Mouse (Mus musculus) heart, postnatal 36 days (tissue): Measurements from ENCODE around the gene Dpep1. TPM values are rescaled to one million over a fixed set of nuclear protein-coding genes. Genes with fewer than 3 reads are reported as not detected.
A peak's percentile ranks its signal among the peaks of the same experiment; 100 is the strongest.
"Not testable (repeated sequence)": the region's sequence is repeated elsewhere in the genome, so short reads cannot be mapped to it uniquely, and the experiment has no call there.

Experiments
- DNase-seq, 2 experiments: peaks; one replicate each; pipeline ENCODE4 v3.0.0; 2021 to 2022
- intact Hi-C: fragments of 180-260 bp; cut with DNase I; formaldehyde crosslinking; loops from one replicate; pipeline ENCODE4 v1.15.1; 2025
- total RNA-seq, 2 experiments: library from RNA; stranded (reverse); gene quantifications; 2 replicates each; pipeline ENCODE4 v1.2.3; 2021

The Dpep1 gene
- total RNA-seq, 2 experiments from 2014 or later, result 32.3 to 53.6 TPM

DNA sequence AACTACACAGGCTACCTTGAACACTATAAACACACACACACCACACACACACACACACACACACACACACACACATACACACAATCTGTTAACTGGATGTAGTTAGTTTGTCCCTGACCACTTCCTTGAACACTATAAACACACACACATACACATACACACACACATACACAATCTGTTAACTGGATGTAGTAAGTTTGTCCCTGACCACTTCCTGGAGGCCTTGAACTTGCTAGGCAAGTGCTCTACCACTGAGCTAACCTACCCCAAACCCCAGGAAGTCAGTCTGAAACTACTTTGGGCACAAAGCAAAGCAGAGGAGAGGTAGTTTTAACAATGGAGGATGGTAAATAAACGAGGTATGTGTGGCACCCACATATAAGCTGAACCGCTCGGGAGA, 17.5 kb downstream of the Dpep1 start:
- intact Hi-C loops, result loop anchor here (5.0 to 10.0 kb wide), 2 partner anchors 299 to 366 kb away; no protein-coding TSS in a partner anchor
- no peak for DNase-seq

DNA sequence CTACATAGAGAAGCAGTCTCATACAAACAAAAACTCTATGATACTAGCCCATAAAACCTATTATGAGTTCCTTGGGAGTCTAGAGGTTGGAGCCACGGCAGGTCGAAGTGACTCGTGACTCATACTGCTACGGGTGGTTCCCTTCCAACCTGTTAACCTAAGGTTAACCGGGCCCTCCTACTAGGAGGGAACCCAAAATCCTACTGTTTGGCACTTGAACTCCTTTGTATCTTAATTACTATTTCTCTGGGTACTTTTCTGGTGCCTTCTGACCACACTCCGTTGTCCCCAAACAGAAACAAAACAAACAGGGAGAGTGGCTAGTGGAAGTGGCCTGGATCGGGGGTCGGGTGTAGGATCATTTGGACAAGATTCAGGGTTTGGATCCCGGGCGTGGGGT, 25.8 kb downstream of the Dpep1 start:
- DNase-seq, result no peak
- intact Hi-C loops, result no loop called here

DNA sequence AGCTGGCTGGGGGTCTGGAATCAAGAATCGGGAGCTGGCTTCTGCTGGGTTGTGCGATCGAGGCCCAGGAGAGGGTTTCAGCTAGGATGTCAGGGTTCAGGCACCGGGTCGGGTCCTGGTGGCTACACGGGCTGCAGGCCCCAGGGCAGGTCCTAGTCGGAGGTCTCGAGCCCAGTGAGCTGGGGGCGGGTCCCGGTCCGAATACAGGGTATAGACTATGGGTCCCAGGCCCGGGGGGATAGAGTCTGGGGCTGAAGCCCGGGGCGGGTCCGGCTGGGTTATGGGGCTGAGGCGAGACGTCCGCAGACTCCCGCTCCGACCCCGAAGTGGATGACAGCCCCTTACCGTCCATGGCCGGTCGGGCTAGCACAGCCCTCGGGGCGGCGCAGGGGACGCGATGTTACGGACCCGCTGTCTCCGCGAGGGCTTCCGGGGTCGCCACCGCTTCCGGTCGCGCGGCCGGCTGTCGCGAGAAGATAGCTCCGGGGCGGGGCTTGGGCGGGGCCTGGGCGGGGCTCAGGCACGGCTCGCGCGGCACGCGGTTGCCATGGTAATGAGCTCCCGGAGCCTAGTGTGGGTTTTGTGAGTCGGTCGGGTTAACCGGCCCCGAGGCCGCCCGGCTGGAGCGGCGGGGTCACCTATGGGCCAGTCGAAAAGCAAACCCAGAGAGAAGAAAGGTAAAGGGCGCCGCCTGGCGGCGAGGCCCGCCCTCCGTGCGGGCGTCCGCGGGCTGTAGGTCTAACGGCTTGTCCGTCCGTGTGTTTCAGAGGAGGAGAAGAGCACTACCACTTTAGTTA, 26.5 kb downstream of the Dpep1 start, which contains the start of the genes Chmp1a and Spata33:
Gene Chmp1a, minus strand, starts transcription at position 443 of the 797 bp plus-strand sequence.
Gene Spata33, plus strand, starts transcription at position 512 of the 797 bp plus-strand sequence.
- DNase-seq, result peak; percentile 83 to 91
- intact Hi-C loops, result no loop called here

DNA sequence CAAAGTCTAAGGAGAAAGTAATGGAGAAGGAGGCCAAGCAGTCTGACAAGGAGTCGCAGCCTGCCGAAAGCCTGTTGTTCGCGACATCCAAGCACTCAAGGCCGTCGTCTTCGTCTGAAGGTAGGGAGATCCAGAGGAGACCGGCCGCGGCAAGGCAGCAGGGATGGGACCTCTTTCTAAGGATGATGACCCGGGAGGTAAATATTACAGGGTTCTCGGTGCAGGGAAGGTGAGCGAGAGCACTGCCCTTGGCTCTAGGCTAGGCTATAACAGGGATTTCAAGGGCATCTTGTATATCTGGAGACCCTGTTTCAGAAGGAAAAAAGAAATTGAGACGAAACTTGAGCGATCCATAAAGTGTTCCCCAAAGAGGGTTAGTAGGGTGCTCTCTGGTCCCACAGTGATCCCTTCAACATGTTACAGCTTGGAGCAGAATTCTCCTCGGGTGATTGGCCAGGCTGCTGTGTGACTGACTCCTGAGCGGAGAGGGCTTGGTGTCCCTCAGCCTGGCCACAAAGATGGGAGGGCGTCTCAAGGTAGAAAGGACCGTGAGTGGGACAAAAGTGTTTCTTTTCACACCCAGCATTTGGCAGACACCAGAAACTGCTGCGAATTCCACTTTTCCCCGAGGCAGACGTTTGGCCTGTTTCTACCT, 27.2 kb downstream of the Dpep1 start:
- intact Hi-C loops, result no loop called here
- DNase-seq, result no peak

DNA sequence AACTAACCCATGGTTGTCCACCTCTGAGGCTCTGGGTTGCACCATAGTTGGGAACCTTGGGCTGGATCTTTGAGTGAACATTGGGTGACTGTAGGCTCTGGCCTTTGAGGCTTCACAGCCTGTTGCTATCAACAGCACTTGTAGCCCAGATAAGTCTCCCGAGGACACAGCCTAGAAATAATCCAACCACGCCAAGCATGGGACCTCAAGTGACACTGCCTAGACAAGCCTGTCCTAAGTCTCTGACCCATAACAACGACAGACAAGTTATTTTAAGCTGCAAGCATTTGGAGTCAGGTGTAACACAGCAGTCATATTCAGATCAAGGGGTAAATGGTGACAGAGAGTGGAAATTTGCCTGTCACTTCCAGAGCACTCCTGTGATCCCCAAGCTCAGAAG, 29.4 kb downstream of the Dpep1 start:
- DNase-seq, result no peak
- intact Hi-C loops, result no loop called here

DNA sequence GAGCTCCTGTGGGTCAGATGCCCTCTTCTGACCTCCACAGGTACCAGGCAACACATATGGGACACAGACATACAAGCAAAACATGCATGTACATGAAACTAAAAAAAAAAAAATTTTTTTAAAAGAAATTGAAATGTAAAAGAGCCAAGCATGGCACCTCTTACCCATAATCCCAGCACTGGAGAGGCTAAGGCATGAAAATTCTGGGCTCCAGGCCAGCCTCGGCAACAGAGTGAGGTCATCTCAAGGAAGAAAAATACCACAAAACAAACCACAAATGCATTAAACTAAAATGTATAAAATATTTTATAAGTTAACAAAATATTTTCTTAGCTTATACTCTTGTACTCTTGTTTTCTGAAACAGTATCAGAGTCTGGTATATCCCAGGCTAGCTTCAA, 34.9 kb downstream of the Dpep1 start:
- no peak for DNase-seq
- intact Hi-C loops, result loop anchor here (10.0 kb wide), 1 partner anchor 746 kb away; the partner anchor contains the start of genes Ctu2 and Rnf166

DNA sequence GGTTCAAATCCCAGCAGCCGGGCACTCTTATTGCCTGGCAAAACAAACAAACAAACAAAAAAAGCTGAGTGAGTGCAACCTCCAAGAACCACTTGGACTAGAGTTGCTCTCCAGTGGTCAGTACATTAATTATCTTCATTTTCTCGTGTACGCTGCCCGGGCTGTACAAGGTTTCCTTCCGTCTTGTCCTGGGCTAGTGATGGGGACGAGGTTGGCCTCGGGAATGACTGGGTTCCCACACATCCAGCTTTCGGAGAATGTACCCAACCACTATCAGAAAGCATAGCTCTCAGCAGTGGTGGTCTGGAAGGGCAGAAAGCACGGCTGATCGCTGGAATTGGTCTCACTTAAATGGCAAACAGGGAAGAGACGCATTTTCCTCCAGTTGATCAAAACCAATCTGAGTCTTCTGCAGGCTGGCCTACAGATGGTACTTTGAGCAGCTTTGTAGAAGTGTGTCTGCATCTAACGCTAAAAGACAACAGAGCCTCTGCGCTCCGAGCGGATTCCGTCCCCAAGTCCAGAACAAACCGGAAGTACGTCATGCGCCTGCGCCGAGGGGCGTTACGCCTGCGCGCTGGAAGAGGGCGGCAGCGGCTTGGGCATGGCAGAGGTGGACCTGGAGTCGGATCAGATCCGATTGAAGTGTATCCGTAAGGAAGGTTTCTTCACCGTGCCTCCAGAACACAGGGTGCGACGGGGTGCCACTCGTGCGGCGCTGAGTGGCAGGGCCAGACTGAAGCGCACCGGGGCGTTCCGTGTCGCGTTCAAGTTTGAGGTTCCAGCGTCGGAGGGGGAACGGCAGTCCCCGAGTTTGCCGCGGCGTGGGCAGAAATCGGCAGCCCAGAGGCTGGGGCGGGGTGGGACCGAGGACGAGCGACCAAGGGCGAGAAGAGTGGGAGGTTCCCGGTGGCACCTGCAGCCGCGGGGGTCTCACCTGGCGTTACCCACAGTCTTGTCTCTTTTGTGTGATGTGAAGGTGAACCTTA, 38.5 kb downstream of the Dpep1 start, which contains the start of gene Cdk10:
Gene Cdk10, plus strand, starts transcription at position 565 of the 989 bp plus-strand sequence.
- peak; percentile 94 to 96 for DNase-seq
- intact Hi-C loops, result loop anchor here (10.0 kb wide), 1 partner anchor 750 kb away; the partner anchor contains the start of genes Ctu2 and Rnf166

DNA sequence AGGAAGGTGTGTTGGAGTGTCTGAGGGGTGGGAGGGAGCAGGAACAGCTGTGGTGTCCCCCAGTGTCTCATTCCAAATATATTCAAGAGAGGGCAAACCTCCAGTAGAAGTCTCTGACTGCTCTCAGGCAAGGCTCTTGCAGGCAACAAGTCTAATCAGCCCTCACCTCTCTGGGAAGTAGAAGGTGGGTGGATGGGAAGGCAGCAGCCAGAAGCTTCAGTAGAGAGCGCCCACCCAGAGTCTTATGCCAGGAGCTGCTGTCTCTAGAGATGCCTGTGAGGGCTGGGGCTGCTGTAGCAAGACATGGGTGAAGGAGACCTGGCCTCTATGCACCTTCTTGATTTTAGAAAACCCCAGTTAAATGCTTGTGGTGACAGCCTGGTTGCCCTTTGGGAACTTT, 42.4 kb downstream of the Dpep1 start:
- intact Hi-C loops, result loop anchor here (10.0 kb wide), 1 partner anchor 754 kb away; the partner anchor contains the start of genes Ctu2 and Rnf166
- DNase-seq, result no peak

DNA sequence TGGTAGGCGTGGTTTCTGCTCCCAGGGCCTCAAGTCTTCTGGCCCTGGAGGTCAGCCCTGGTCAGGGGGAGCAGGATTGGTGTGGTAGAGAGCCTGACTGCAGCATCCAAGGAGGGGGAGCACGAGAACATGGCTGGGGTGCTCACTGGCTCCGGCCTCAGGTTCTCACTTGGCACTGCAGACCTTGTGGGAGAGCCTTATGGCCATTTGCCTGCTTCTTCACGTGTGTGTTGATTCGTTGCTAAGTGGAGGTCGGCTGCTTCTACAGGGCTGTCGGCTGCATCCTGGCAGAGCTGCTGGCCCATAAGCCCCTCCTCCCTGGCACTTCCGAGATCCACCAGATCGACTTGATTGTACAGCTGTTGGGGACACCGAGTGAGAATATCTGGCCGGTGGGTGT, 44.3 kb downstream of the Dpep1 start:
- intact Hi-C loops, DNase-seq: not testable (repeated sequence)

DNA sequence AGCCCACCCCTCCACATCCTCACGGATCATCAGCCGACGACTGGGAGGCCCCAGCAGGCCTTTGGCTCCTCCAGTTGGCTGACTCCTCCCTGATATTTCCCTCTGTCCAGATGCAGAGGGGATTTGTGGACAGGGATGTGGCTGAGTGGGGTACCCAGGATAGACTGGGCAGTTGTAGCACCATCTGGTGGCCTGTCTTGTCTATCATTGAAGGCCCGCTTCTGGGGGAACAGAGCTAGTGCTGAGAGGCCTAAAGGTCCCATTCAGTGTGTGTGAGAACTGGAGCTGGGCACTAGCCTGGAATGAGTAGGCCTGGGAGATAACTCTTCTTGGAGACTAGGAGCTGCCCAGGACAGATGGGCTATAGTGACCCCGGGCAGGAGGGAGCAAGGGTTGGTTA, 45.7 kb downstream of the Dpep1 start:
- intact Hi-C loops, result no loop called here
- DNase-seq, result no peak

DNA sequence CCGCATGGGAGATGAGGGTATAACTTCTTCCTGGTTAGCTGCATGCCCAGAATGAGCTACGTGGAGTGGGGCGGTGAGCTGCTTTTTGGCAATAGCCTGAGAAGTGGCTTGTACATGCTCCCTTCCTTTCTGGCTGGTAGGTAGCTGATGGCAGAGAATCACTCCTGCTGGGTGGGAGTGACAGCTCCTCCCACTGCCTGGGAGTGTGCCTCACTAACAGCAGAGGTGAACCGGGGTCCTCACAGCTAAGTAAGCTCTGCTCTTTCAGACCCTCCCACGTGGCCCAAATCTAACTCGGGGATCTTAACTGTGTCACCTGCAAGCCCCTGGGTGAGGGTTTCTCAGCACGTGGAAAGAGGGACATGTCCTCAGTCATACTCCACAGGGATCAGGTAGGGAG, 46.5 kb downstream of the Dpep1 start:
- intact Hi-C loops, result no loop called here
- no peak for DNase-seq

DNA sequence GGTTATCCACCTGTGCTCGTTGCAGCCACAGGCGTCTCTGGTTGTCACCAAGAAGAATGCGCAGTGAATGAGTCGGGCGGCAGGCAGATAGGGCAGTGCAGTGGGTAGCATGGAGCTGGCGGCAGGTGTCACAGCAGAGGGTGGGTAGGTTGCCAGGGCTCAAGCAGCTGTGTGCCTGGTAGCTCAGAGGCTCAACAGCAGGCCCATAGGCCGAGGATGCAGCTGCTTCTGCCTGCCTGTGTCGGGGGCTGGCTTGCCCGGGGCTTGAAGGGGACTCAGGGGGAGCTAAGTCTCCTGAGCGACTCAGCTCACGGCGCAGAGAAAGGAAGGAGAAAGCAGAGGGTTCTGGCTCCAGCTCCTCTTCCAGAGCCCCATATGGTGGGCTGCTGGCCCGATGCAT, 47.3 kb downstream of the Dpep1 start:
- no peak for DNase-seq
- intact Hi-C loops, result no loop called here

DNA sequence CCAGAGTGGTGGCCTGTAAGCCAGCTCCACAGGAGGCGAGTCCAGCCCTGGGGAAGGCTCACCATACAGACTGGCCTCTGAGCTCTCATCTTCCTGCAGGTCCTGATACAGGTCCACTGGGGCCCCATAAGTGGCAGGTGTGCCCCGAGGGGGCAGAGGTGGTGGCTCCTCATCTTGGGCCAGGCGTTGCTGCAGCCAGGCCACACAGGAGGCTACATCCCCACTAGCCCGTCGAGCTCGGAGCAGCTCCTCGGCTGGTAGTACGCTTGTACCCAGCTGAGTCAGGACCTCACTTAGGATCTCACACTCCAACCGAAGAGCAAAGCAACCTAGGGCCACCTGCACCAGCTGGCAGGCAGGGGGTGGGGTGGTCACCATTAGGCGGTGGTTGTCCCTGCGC, 47.7 kb downstream of the Dpep1 start:
- DNase-seq, result no peak
- intact Hi-C loops, result no loop called here

DNA sequence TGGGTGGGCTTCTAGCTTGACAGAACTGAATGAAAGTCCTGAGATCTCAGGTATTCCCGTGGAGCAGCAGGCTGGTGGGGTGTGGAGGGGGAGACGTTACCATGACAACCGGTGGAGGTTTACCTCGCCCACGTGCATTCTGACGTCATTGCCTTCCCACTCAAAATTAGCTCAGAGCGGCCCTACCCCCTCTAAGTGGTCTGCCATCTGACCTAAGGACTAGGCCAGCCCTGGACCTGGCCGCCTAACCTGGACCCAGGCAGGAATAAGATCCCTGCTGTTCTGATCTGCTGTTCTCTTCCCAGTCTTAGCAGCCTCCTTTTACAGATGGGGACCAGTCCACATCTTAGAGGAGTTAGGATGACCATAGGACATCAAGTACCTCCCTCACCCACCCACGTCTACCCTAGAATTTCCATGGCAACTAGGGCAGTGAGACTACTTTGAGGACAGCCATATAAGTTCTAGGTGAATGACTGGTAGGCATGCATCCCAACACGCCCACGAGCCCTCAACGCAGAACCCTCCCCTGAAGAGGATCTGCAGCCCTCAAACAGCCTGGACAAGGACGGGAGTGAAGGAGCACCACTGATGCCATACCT, 49.0 kb downstream of the Dpep1 start:
- DNase-seq, result no peak
- intact Hi-C loops, result no loop called here

DNA sequence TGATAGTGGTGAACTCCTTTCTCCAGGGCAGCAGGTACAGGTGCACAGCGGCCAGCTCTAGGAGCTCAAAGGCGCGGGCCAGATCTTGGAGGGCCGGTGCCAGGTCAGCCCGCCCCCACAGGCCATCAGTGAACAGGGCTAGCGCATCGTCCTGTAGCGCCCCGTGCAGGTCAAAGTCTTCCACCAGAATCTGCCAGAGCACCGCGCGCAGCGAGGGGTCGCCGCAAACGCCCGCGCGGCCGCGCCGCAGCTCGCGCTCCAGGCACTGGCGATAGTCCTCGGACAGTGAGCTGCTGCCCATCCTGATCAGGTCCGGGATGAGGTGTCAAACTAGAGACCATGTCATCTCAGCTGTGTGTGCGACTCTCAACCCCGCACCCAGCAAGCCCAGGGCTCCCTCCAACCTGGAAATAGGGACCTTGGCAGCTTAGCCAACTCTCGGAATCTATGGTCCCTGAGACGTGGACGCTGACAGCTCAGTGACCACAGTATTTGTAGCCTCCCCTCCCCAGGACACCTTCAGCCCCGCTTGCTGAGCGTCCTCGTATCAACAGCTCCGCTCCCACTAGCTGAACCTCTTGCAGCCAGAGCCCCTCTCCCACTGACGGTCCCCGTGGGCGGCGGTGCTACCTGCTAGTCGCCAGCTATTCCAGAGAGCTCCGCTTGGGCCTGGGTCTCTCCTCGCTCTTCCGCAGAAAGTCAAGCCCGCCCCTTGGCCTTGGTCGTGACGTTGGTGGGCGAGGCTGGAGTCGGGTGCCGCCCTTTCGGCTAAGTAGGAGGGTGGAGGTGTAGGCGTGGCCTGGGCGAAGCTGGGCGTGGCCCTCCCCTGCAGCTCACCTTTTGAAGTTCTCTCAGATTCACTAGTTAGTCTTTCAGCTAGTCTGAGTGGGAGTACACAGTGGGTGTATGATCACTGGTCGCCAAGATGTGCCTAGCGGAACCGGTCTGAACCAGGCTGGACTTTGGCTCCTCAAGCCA, 49.8 kb downstream of the Dpep1 start, which contains the start of gene Spata2l:
Gene Spata2l, minus strand, starts transcription at position 714 of the 978 bp plus-strand sequence.
- intact Hi-C loops, result no loop called here
- DNase-seq, result peak; percentile 80 to 83

DNA sequence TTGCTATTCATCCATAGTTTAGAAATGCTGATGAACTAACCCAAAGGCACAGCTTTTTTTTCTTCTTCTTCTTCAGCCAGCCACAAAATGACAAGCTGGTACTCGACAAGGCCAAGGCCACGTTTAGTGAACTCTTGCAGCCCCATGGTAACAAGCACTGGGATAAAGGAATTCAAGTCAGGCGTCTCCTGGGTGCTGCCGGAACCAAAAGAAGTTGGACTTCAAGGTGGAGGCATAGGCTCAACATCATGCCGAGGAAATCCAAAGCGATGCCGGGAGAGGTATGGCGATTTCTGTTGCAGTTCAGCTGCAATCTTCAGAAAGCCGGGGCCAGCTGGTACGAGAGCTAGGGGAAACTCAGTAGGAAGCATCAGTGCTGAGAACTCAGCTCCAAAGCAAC, 53.4 kb downstream of the Dpep1 start:
- DNase-seq, result no peak
- intact Hi-C loops, result no loop called here

DNA sequence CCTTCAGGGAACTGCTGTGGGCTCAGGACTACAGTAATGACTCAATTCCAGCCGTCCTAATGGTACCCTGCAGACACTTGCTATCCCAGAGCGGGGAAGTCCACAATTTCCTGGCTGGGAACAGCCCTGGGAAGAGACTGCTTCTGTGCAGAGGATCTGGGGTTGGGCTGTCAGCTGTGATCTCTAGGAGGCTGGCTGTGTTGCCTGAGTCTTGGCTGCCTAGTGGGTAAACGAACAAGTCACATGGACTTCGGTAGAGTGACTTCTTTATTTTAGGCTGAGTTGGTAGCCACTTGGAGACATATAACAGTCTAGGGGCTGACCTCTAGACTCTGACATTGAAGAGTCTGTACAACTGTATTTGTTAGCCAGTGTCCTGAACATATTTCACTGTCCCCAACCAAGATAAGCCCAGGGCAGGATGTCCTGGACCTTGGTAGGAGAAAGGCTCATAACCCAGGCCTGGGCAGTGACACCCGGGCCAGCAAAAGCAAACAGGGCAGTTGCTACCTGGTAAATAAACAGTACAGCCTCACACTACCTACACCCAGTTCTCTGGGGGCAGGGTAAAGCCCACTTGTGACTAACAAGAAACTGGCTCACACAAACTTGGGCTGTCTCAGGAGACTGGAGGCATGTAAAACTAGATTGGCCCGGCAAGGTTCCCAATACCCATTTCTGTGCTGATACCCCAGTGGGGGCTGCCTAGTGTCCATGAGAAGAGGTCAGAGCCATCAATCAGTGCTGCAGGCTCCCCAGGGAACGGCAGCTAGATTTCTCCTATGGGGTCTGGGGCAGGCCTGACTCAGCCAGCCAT, 56.3 kb downstream of the Dpep1 start:
- intact Hi-C loops, result no loop called here
- DNase-seq, result no peak

DNA sequence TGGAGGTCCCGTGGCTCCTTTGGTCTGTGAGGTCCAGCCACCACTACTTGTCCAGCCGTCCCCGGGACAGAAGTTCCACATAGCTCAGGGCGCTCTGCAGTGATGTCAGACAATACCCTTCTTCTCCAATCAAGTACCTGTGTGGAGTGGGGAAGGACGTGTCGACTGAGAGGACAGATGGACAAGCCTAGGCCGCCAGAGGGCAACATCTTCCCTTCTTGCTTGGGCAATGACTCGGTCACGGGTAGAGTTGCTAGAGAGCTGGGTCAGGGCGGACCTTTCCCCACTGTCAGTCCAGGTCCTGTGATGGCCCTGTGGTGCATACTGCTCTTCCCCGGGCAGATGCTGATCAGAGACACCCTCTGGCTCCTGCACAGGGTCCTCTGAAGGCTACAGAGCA, 57.0 kb downstream of the Dpep1 start:
- no peak for DNase-seq
- intact Hi-C loops, result no loop called here
